Mouse (Mus musculus): ENCODE data around the gene Olfr1378. TPM values are rescaled to one million over a fixed set of nuclear protein-coding genes. Genes with fewer than 3 reads are reported as not detected.
A peak's percentile ranks its signal among the peaks of the same experiment; 100 is the strongest.

Gene Olfr1378
- polyA plus RNA-seq, 1 experiment from 2014 or later: not detected

- WGBS: 30% methylated on average over 14 of the region's 14 CpGs
- Histone ChIP-seq H3K9ac (ENCODE audit: low read depth, low read length) (no peak overlapping the region), H3K4me2 (replicated peaks; ENCODE audit: low read depth, low read length) (peak overlapping the region; percentile 9; the same call in 1 of the 2 replicates)
Measured at GRCm38 (mm10) chr11:50952290-50952689, 14.0 kb upstream of the Olfr1378 start.

GRCm38 (mm10) chr11:50953665-50954064 is 12.7 kb upstream of the Olfr1378 start, which contains the start of gene Prop1:
Gene Prop1, minus strand, starts transcription at chr11:50953765.
- H3K27ac ChIP-seq (ENCODE audit: low read depth, low read length): no peak within 1 kb of the TSS
- H3K4me2 ChIP-seq (replicated peaks; ENCODE audit: low read depth, low read length): no peak within 1 kb of the TSS
- no peaks in the 10 kb centered on the region for H3K9me3 ChIP-seq (ENCODE audit: control insufficient read depth, low read length)
- no peak for ATAC-seq (ENCODE audit: low FRiP score, low TSS enrichment)
- H3K27me3 ChIP-seq (ENCODE audit: control insufficient read depth, insufficient read depth, low read length): no peaks in the 10 kb centered on the region
- H3K4me1 ChIP-seq (ENCODE audit: control insufficient read depth, insufficient read depth, low read length): no peaks in the 10 kb centered on the region; the same call in 1 of the 2 replicates
- H3K36me3 ChIP-seq (ENCODE audit: control insufficient read depth, insufficient read depth, low read length): no peaks in the 10 kb centered on the region
- 61% methylated on average over 6 of the region's 6 CpGs for WGBS
- H3K4me3 ChIP-seq (ENCODE audit: low read length): no peak within 1 kb of the TSS
- H3K9ac ChIP-seq (ENCODE audit: low read depth, low read length): no peak within 1 kb of the TSS

More at GRCm38 (mm10) chr11:50952290-50952689, 14.0 kb upstream of the Olfr1378 start:
- ATAC-seq (ENCODE audit: low FRiP score, low TSS enrichment): no peak
- H3K36me3 ChIP-seq (ENCODE audit: control insufficient read depth, insufficient read depth, low read length): no peaks in the 10 kb centered on the region
- no peak overlapping the region for H3K4me3 ChIP-seq (ENCODE audit: low read length)
- H3K27me3 ChIP-seq (ENCODE audit: control insufficient read depth, insufficient read depth, low read length): no peaks in the 10 kb centered on the region
- no peaks in the 10 kb centered on the region; the same call in 1 of the 2 replicates for H3K4me1 ChIP-seq (ENCODE audit: control insufficient read depth, insufficient read depth, low read length)
- H3K27ac ChIP-seq (ENCODE audit: low read depth, low read length): no peak overlapping the region
- H3K9me3 ChIP-seq (ENCODE audit: control insufficient read depth, low read length): no peaks in the 10 kb centered on the region

- no peaks in the 10 kb centered on the region for H3K36me3 ChIP-seq (ENCODE audit: control insufficient read depth, insufficient read depth, low read length)
- no peaks in the 10 kb centered on the region for H3K9me3 ChIP-seq (ENCODE audit: control insufficient read depth, low read length)
- no peak for ATAC-seq (ENCODE audit: low FRiP score, low TSS enrichment)
- H3K27ac ChIP-seq (ENCODE audit: low read depth, low read length): no peak overlapping the region
- 70% methylated on average over 2 of the region's 2 CpGs for WGBS
- no peaks in the 10 kb centered on the region for H3K4me1 ChIP-seq (ENCODE audit: control insufficient read depth, insufficient read depth, low read length)
- no peak overlapping the region for H3K9ac ChIP-seq (ENCODE audit: low read depth, low read length)
- no peak overlapping the region for H3K4me3 ChIP-seq (ENCODE audit: low read length)
- no peaks in the 10 kb centered on the region for H3K27me3 ChIP-seq (ENCODE audit: control insufficient read depth, insufficient read depth, low read length)
- no peak overlapping the region for H3K4me2 ChIP-seq (replicated peaks; ENCODE audit: low read depth, low read length)
Measured at GRCm38 (mm10) chr11:50964886-50965285, 1.4 kb upstream of the Olfr1378 start.

GRCm38 (mm10) chr11:50977216-50977615 is 10.9 kb downstream of the Olfr1378 start:
- Histone ChIP-seq H3K27ac (ENCODE audit: low read depth, low read length) (no peak overlapping the region), H3K9me3 (ENCODE audit: control insufficient read depth, low read length) (no peaks in the 10 kb centered on the region), H3K4me3 (ENCODE audit: low read length) (no peak overlapping the region), H3K36me3 (ENCODE audit: control insufficient read depth, insufficient read depth, low read length) (no peaks in the 10 kb centered on the region), H3K4me1 (ENCODE audit: control insufficient read depth, insufficient read depth, low read length) (no peaks in the 10 kb centered on the region), H3K27me3 (ENCODE audit: control insufficient read depth, insufficient read depth, low read length) (no peaks in the 10 kb centered on the region), H3K9ac (ENCODE audit: low read depth, low read length) (no peak overlapping the region), H3K4me2 (replicated peaks; ENCODE audit: low read depth, low read length) (no peak overlapping the region)
- ATAC-seq (ENCODE audit: low FRiP score, low TSS enrichment): no peak
- 78% methylated on average over 4 of the region's 4 CpGs for WGBS

- ATAC-seq (ENCODE audit: low FRiP score, low TSS enrichment): no peak
- Histone ChIP-seq H3K4me3 (ENCODE audit: low read length) (no peak within 1 kb of the TSS), H3K4me2 (replicated peaks; ENCODE audit: low read depth, low read length) (no peak within 1 kb of the TSS), H3K27ac (ENCODE audit: low read depth, low read length) (no peak within 1 kb of the TSS), H3K36me3 (ENCODE audit: control insufficient read depth, insufficient read depth, low read length) (no peaks in the 10 kb centered on the region), H3K9me3 (ENCODE audit: control insufficient read depth, low read length) (no peaks in the 10 kb centered on the region), H3K4me1 (ENCODE audit: control insufficient read depth, insufficient read depth, low read length) (no peaks in the 10 kb centered on the region), H3K27me3 (ENCODE audit: control insufficient read depth, insufficient read depth, low read length) (no peaks in the 10 kb centered on the region), H3K9ac (ENCODE audit: low read depth, low read length) (no peak within 1 kb of the TSS)
- WGBS: 67% methylated on average over 5 of the region's 5 CpGs
Measured at GRCm38 (mm10) chr11:50981667-50982066, 15.3 kb downstream of the Olfr1378 start, which contains the start of gene Olfr1377. Gene Olfr1377, plus strand, starts transcription at chr11:50981967.

- 86% methylated on average over 5 of the region's 5 CpGs for WGBS
- Histone ChIP-seq H3K4me1 (ENCODE audit: control insufficient read depth, insufficient read depth, low read length) (no peaks in the 10 kb centered on the region), H3K9me3 (ENCODE audit: control insufficient read depth, low read length) (no peaks in the 10 kb centered on the region), H3K4me3 (ENCODE audit: low read length) (no peak within 1 kb of the TSS), H3K27ac (ENCODE audit: low read depth, low read length) (no peak within 1 kb of the TSS), H3K27me3 (ENCODE audit: control insufficient read depth, insufficient read depth, low read length) (no peaks in the 10 kb centered on the region), H3K4me2 (replicated peaks; ENCODE audit: low read depth, low read length) (no peak within 1 kb of the TSS), H3K9ac (ENCODE audit: low read depth, low read length) (no peak within 1 kb of the TSS), H3K36me3 (ENCODE audit: control insufficient read depth, insufficient read depth, low read length) (no peaks in the 10 kb centered on the region)
- no peak for ATAC-seq (ENCODE audit: low FRiP score, low TSS enrichment)
Measured at GRCm38 (mm10) chr11:51003296-51003695, 37.0 kb downstream of the Olfr1378 start, which contains the start of gene Olfr51. Gene Olfr51, plus strand, starts transcription at chr11:51003596.

- H3K4me2 ChIP-seq (replicated peaks; ENCODE audit: low read depth, low read length): no peak overlapping the region
- H3K27me3 ChIP-seq (ENCODE audit: control insufficient read depth, insufficient read depth, low read length): no peaks in the 10 kb centered on the region
- no peak overlapping the region for H3K4me3 ChIP-seq (ENCODE audit: low read length)
- no peaks in the 10 kb centered on the region for H3K9me3 ChIP-seq (ENCODE audit: control insufficient read depth, low read length)
- no peak overlapping the region for H3K27ac ChIP-seq (ENCODE audit: low read depth, low read length)
- H3K36me3 ChIP-seq (ENCODE audit: control insufficient read depth, insufficient read depth, low read length): no peaks in the 10 kb centered on the region
- ATAC-seq (ENCODE audit: low FRiP score, low TSS enrichment): no peak
- 70% methylated on average over 5 of the region's 5 CpGs for WGBS
- H3K9ac ChIP-seq (ENCODE audit: low read depth, low read length): no peak overlapping the region
- no peaks in the 10 kb centered on the region for H3K4me1 ChIP-seq (ENCODE audit: control insufficient read depth, insufficient read depth, low read length)
Measured at GRCm38 (mm10) chr11:51011821-51012220, 45.5 kb downstream of the Olfr1378 start.

- Histone ChIP-seq H3K27me3 (ENCODE audit: control insufficient read depth, insufficient read depth, low read length) (no peaks in the 10 kb centered on the region), H3K36me3 (ENCODE audit: control insufficient read depth, insufficient read depth, low read length) (no peaks in the 10 kb centered on the region), H3K4me2 (replicated peaks; ENCODE audit: low read depth, low read length) (no peak within 1 kb of the TSS), H3K4me1 (ENCODE audit: control insufficient read depth, insufficient read depth, low read length) (no peaks in the 10 kb centered on the region), H3K9ac (ENCODE audit: low read depth, low read length) (no peak within 1 kb of the TSS), H3K9me3 (ENCODE audit: control insufficient read depth, low read length) (no peaks in the 10 kb centered on the region), H3K27ac (ENCODE audit: low read depth, low read length) (no peak within 1 kb of the TSS), H3K4me3 (ENCODE audit: low read length) (no peak within 1 kb of the TSS)
- ATAC-seq (ENCODE audit: low FRiP score, low TSS enrichment): no peak
- 68% methylated on average over 1 of the region's 1 CpGs for WGBS
Measured at GRCm38 (mm10) chr11:51013936-51014335, 47.6 kb downstream of the Olfr1378 start, which contains the start of gene Olfr54. Gene Olfr54, plus strand, starts transcription at chr11:51014236.

GRCm38 (mm10) chr11:51016341-51016740 is 50.0 kb downstream of the Olfr1378 start:
- no peak overlapping the region for H3K9ac ChIP-seq (ENCODE audit: low read depth, low read length)
- no peak overlapping the region for H3K27ac ChIP-seq (ENCODE audit: low read depth, low read length)
- no peaks in the 10 kb centered on the region for H3K27me3 ChIP-seq (ENCODE audit: control insufficient read depth, insufficient read depth, low read length)
- no peaks in the 10 kb centered on the region for H3K4me1 ChIP-seq (ENCODE audit: control insufficient read depth, insufficient read depth, low read length)
- no peaks in the 10 kb centered on the region for H3K9me3 ChIP-seq (ENCODE audit: control insufficient read depth, low read length)
- ATAC-seq (ENCODE audit: low FRiP score, low TSS enrichment): no peak
- H3K4me2 ChIP-seq (replicated peaks; ENCODE audit: low read depth, low read length): no peak overlapping the region
- WGBS: 60% methylated on average over 2 of the region's 2 CpGs
- H3K36me3 ChIP-seq (ENCODE audit: control insufficient read depth, insufficient read depth, low read length): no peaks in the 10 kb centered on the region
- H3K4me3 ChIP-seq (ENCODE audit: low read length): no peak overlapping the region

Data from kidney, embryonic 14.5 days (tissue).